Mouse (Mus musculus) forebrain, postnatal 0 days (tissue): ENCODE results near the gene Vmp1. TPM values are rescaled to one million over a fixed set of nuclear protein-coding genes. Genes with fewer than 3 reads are reported as not detected.

ENCODE experiments used
- ATAC-seq: fragments of 200-750 bp; cut with Nextera tagmentation; 2 replicates; pipeline ENCODE4 v1.8.0; 2017; ENCODE audit warnings: mild to moderate bottlenecking, moderate library complexity
- DNase-seq: peaks from one replicate; pipeline ENCODE4 v3.0.0-alpha.2; 2015
- H3K27ac ChIP-seq: fragments of 300-500 bp; sonication (generic); 2 replicates; pipeline ENCODE4 v1.5.1; 2014; ENCODE audit warnings: low read depth, mild to moderate bottlenecking, antibody characterized with exemption, low read length, moderate library complexity, mixed read lengths
- H3K27me3 ChIP-seq: fragments of 300-500 bp; sonication (generic); 2 replicates; pipeline ENCODE4 v1.6.1; 2014; ENCODE audit warnings: mild to moderate bottlenecking, low read length, mixed read lengths; ENCODE audit not compliant: insufficient read depth
- H3K36me3 ChIP-seq: fragments of 300-500 bp; sonication (generic); 2 replicates; pipeline ENCODE4 v1.6.1; 2014; ENCODE audit warnings: mild to moderate bottlenecking, moderate library complexity; ENCODE audit not compliant: insufficient read depth
- H3K4me1 ChIP-seq: fragments of 300-500 bp; sonication (generic); 2 replicates; pipeline ENCODE4 v1.6.1; 2014; ENCODE audit warnings: antibody characterized with exemption; ENCODE audit not compliant: insufficient read depth
- H3K4me2 ChIP-seq: fragments of 300-500 bp; sonication (generic); 2 replicates; pipeline ENCODE4 v1.6.1; 2014; ENCODE audit warnings: low read depth, mild to moderate bottlenecking, moderate library complexity
- H3K4me3 ChIP-seq: fragments of 300-500 bp; sonication (generic); 2 replicates; pipeline ENCODE4 v1.5.1; 2014; ENCODE audit warnings: low read depth, low read length, mixed read lengths
- H3K9ac ChIP-seq: fragments of 300-500 bp; sonication (generic); 2 replicates; pipeline ENCODE4 v1.6.1; 2014; ENCODE audit warnings: mild to moderate bottlenecking
- H3K9me3 ChIP-seq: fragments of 300-500 bp; sonication (generic); 2 replicates; pipeline ENCODE4 v1.6.1; 2016; ENCODE audit warnings: low read length
- CTCF ChIP-seq: sonication (generic); IDR thresholded peaks from 2 replicates; pipeline ENCODE4 v1.5.1; 2016; ENCODE audit warnings: antibody characterized with exemption, control low read depth, low read depth
- WGBS: fragments of 180-500 bp; shearing (Covaris S2); extraction: QIAGEN DNeasy Blood & Tissue Kit; methylation state at CpG from one replicate; pipeline ENCODE4 v1.1.7; 2014; 5-methylcytosine and 5-hydroxymethylcytosine counted together
- polyA plus RNA-seq: library from polyadenylated mRNA; unstranded; fragments of >200 nt; fragmentation: Nextera tagmentation; extraction: Ambion mirVana; gene quantifications from 2 replicates; pipeline ENCODE4 v1.2.1, GENCODE M21; 2015
- total RNA-seq: library from RNA; depleted of rRNA; stranded (reverse); fragments of >200 nt; gene quantifications from 2 replicates; pipeline ENCODE4 v1.2.3, GENCODE M21; 2014

The Vmp1 gene
- total and polyA plus RNA-seq, 2 experiments from 2014 or later, result 59.5 to 131 TPM

DNA sequence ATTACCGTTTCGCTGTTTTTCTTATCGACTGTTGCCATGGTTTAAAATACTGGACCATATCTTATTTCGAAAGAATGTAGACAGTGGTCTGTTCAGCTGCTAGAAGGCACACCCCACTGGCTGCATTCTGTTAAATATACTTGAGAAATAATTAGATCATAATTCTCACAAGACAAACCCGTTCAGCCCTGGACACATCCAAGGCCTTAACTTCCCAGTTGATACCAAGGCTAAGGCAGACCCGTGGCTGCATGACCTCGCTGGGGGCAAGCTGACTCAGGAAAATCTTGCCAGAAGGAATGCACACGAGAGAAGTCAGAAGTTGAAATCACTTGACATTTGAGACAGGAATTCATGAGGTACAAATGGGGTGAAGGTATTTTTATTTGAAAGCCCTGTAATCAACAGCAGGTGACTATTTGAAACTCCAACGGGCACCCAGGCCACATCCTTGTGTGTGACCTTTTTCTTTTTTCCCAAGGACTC is 113.3 kb downstream of the Vmp1 start:
- DNase-seq, result no peak
- ATAC-seq, result no peak
- no peak overlapping the region for H3K4me2 ChIP-seq
- no peak overlapping the region for H3K9ac ChIP-seq
- H3K27ac ChIP-seq, result no peak overlapping the region
- WGBS, result 77% methylated on average over 9 of the region's 9 CpGs
- H3K27me3 ChIP-seq, result no peaks in the 10 kb centered on the region
- no peaks in the 10 kb centered on the region for H3K36me3 ChIP-seq
- no peaks in the 10 kb centered on the region for H3K9me3 ChIP-seq
- no peak for TF ChIP-seq CTCF
- no peak overlapping the region for H3K4me3 ChIP-seq
- H3K4me1 ChIP-seq, result no peaks in the 10 kb centered on the region

DNA sequence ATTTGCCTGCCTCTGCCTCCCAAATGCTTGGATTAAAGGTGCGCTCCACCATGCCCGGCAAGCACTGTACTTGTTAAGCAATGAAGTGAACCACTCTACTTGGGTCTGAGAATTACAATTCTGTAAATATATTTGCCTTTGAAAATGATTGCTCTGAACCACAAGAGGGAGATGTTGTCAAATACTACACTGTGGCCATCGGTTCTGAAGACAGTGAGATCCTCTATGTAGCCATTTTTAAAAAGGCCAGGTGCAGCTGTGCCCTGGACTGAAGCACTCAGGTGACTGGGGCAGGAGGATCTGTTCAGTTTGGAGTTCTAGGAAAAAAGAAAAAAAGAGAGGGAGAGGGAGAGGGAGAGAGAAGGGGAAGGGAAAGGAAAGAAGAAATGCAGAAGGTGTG is 115.2 kb downstream of the Vmp1 start:
- Histone ChIP-seq H3K9ac (no peak overlapping the region), H3K36me3 (no peaks in the 10 kb centered on the region), H3K4me2 (no peak overlapping the region), H3K27ac (no peak overlapping the region), H3K9me3 (no peaks in the 10 kb centered on the region), H3K4me3 (no peak overlapping the region), H3K4me1 (no peaks in the 10 kb centered on the region), H3K27me3 (no peaks in the 10 kb centered on the region)
- DNase-seq (peak; percentile 41), ATAC-seq (peak; percentile 25; the same call in 1 of the 2 replicates)
- peak; percentile 74 for TF ChIP-seq CTCF
- 68% methylated on average over 3 of the region's 3 CpGs for WGBS

DNA sequence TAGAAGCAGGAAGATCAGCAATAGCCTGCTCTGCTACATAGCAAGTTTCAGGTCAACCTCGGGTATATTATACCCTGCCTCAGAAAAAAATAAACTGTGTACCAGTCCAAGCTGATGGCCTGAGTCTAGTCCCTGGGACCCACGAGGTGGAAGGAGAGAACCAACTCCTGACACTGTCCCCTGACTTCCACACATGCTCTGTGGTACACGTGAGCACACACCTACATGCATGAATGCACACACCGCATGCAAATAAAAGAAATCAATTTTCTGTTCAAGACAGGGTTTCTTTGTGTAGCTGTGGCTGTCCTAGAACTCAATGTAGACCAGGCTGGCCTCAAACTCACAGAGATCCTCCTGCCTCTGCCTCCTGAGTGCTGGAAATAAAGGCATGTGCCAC is 125.4 kb downstream of the Vmp1 start:
- 86% methylated on average over 4 of the region's 4 CpGs for WGBS
- Histone ChIP-seq H3K27ac (no peak overlapping the region), H3K27me3 (no peaks in the 10 kb centered on the region), H3K4me3 (no peak overlapping the region), H3K9me3 (no peaks in the 10 kb centered on the region), H3K9ac (no peak overlapping the region), H3K4me2 (no peak overlapping the region), H3K4me1 (no peaks in the 10 kb centered on the region), H3K36me3 (peaks cover 7% of the 10 kb centered on the region)
- DNase-seq (no peak), ATAC-seq (no peak)
- no peak for TF ChIP-seq CTCF

DNA sequence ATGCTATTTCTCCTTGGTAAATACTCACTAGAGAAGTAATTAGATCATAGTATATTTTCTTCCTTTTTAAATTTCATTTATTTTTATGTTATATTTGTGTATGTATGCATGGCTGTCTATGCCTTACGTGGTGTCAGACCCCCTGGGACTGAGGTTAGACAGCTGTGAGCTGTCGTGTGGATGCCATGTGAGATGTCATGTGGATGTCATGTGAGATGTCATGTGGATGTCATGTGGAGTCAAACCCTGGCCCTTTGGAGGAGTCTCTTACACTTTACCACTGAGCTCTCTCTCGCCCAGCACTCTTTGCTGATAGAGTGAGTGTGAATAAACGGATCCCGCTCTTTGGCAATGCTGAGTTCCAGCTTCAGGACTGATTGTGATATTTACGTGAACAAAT is 130.1 kb downstream of the Vmp1 start:
- no peak for TF ChIP-seq CTCF

DNA sequence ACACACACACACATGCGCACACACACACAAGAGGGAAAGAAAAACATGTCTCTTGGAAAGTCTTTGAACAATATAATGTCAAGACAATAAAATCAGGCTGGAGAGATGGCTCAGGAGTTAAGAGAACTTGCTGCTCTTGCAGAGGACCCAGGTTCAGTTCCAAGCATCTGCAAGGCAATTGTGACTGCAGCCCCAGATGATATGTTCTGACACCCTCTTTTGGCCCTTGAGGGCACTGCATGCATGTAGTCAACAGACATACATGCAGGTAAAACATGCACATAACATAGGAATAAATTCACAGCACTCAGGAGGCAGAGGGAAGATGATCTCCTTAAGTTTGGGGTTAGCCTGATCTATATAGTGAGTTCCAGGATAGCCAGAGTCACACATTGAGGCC is 136.2 kb downstream of the Vmp1 start:
- DNase-seq, result no peak
- Histone ChIP-seq H3K4me2 (no peak overlapping the region), H3K4me1 (0 out of 2 replicates have a peak, but pooled peaks cover 13% of the 10 kb centered on the region), H3K9me3 (no peaks in the 10 kb centered on the region), H3K27me3 (no peaks in the 10 kb centered on the region), H3K36me3 (no peaks in the 10 kb centered on the region), H3K4me3 (no peak overlapping the region), H3K9ac (no peak overlapping the region), H3K27ac (no peak overlapping the region)
- 93% methylated on average over 1 of the region's 1 CpGs for whole genome bisulfite sequencing
- no peak for TF ChIP-seq CTCF
- ATAC-seq, result no peak

More for the DNA sequence above, 130.1 kb downstream of the Vmp1 start:
- ATAC-seq (no peak), DNase-seq (no peak)
- no peak overlapping the region for H3K27ac ChIP-seq
- no peak overlapping the region for H3K4me2 ChIP-seq
- no peaks in the 10 kb centered on the region for H3K4me1 ChIP-seq
- peaks cover 7% of the 10 kb centered on the region for H3K36me3 ChIP-seq
- H3K4me3 ChIP-seq, result no peak overlapping the region
- no peaks in the 10 kb centered on the region for H3K27me3 ChIP-seq
- no peaks in the 10 kb centered on the region for H3K9me3 ChIP-seq
- WGBS, result 92% methylated on average over 6 of the region's 6 CpGs
- no peak overlapping the region for H3K9ac ChIP-seq

DNA sequence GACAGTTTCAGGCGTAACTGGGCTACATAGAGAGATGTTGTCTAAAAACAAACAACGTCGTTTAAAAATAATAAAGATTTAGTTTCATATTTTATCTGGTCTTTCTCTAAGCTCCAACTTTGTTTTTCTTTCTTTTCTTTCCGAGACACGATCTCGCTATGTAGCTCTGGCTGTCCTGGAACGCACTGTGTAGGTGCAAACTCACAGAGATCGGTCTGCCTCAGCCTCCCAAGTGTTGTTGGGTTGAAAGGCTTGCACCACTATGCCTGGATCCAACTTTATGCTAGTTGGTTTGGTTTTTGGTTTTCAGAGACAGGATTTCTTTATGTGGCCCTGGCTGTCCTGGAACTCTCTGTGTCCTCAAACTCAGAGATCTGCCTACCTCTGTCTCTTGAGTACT is 138.1 kb downstream of the Vmp1 start:
- 81% methylated on average over 8 of the region's 8 CpGs for WGBS
- peak overlapping the region; percentile 94; the same call in 1 of the 2 replicates for H3K9ac ChIP-seq

DNA sequence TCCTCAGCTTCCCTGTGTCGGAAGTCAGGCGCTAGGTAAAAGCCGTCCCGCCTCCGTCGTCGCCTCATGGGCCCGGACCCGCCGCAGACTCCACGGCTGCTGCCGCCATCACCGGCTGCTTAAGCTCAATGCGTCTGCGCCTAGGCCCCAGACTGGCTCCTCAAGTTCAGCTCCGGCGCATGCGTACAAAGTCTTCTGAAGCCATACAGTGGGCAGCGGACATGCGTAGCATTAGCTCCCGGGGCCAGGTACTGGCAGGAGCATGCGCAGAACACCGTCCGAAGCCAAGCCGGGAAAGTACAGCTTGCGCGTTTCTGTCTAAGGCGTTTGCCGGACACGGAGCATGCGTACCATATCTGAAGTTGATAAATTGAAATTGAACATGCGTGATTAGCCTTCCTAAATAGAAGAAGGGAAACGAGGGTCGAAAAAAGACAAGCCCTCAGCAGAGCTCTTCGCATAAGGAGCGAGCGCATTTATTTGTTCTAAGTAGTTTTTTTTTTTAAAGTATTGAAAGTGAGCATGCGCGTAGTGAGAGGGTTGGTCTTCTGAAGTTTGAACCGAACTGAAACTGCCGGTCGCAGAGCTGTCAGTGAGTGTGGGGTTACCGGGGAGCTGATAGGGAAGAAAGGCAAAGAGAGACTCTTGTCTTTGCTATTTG is 138.9 kb downstream of the Vmp1 start, which contains the start of the genes Rps6kb1 and Tubd1:
Rps6kb1 (minus strand) TSS at position 167 of the 661 bp plus-strand sequence.
Tubd1 (plus strand) TSS at position 353 of the 661 bp plus-strand sequence.
- H3K36me3 ChIP-seq, result no peaks in the 10 kb centered on the region
- no peak for TF ChIP-seq CTCF
- H3K4me3 ChIP-seq, result peak within 1 kb of the TSS; percentile 85
- 0 out of 2 replicates have a peak, but pooled peaks cover 14% of the 10 kb centered on the region for H3K4me1 ChIP-seq
- peak within 1 kb of the TSS; percentile 94 for H3K9ac ChIP-seq
- H3K4me2 ChIP-seq, result peak within 1 kb of the TSS; percentile 64
- ATAC-seq, result peak; percentile 99
- under 1% methylated on average over 43 of the region's 43 CpGs for WGBS
- H3K27me3 ChIP-seq, result no peaks in the 10 kb centered on the region
- H3K9me3 ChIP-seq, result no peaks in the 10 kb centered on the region
- peak; percentile 100 for DNase-seq
- peak within 1 kb of the TSS; percentile 90 for H3K27ac ChIP-seq

More for the DNA sequence above, 138.1 kb downstream of the Vmp1 start:
- ATAC-seq (no peak), DNase-seq (no peak)
- peak overlapping the region; percentile 46 for H3K4me2 ChIP-seq
- TF ChIP-seq CTCF, result no peak
- H3K27ac ChIP-seq, result no peak overlapping the region
- H3K4me3 ChIP-seq, result peak overlapping the region; percentile 85
- no peaks in the 10 kb centered on the region for H3K27me3 ChIP-seq
- 0 out of 2 replicates have a peak, but pooled peaks cover 14% of the 10 kb centered on the region for H3K4me1 ChIP-seq
- no peaks in the 10 kb centered on the region for H3K9me3 ChIP-seq
- H3K36me3 ChIP-seq, result no peaks in the 10 kb centered on the region
